Mouse (Mus musculus): ENCODE measurements around the gene Prkar1a.

- TF ChIP-seq POLR2A (IDR thresholded peaks at IDR 0.05; ENCODE audit: extremely low read depth, insufficient read depth, low read length) (no peak), CTCF (IDR thresholded peaks at IDR 0.05; ENCODE audit: low read depth, low read length) (no peak)
These were observed 26.6 kb downstream of the Prkar1a start for GRCm38 (mm10) chr11:109675771-109676170.
